Mouse (Mus musculus) limb, embryonic 13.5 days (tissue): ENCODE data around the gene Gemin5. TPM values are rescaled to one million over a fixed set of nuclear protein-coding genes. Genes with fewer than 3 reads are reported as not detected.
"Not testable (repeated sequence)": the region's sequence is repeated elsewhere in the genome, so short reads cannot be mapped to it uniquely, and the experiment has no call there.

ENCODE experiments used
- ATAC-seq: fragments of 200-750 bp; cut with Nextera tagmentation; 2 replicates; pipeline ENCODE4 v1.8.0; 2017; ENCODE audit warnings: low read depth, moderate number of reproducible peaks, moderate TSS enrichment; ENCODE audit not compliant: low FRiP score
- H3K27ac ChIP-seq: fragments of 300-500 bp; sonication (generic); 2 replicates; pipeline ENCODE4 v1.5.1; 2015; ENCODE audit warnings: inconsistent platforms, mild to moderate bottlenecking, moderate library complexity
- H3K27me3 ChIP-seq: fragments of 300-500 bp; sonication (generic); 2 replicates; pipeline ENCODE4 v1.6.1; 2015; ENCODE audit warnings: mild to moderate bottlenecking, inconsistent platforms
- H3K36me3 ChIP-seq: fragments of 300-500 bp; sonication (generic); 2 replicates; pipeline ENCODE4 v1.6.1; 2015; ENCODE audit warnings: inconsistent platforms, mild to moderate bottlenecking, moderate library complexity
- H3K4me1 ChIP-seq: fragments of 300-500 bp; sonication (generic); 2 replicates; pipeline ENCODE4 v1.6.1; 2015; ENCODE audit warnings: inconsistent platforms
- H3K4me2 ChIP-seq: fragments of 300-500 bp; sonication (generic); replicated peaks from 2 replicates; pipeline ENCODE4 v1.6.1; 2015; ENCODE audit warnings: inconsistent platforms, mild to moderate bottlenecking, moderate library complexity
- H3K4me3 ChIP-seq: fragments of 300-500 bp; sonication (generic); 2 replicates; pipeline ENCODE4 v1.5.1; 2015; ENCODE audit warnings: moderate library complexity, mild to moderate bottlenecking, inconsistent platforms
- H3K9ac ChIP-seq: fragments of 300-500 bp; sonication (generic); 2 replicates; pipeline ENCODE4 v1.6.1; 2015; ENCODE audit warnings: mild to moderate bottlenecking, inconsistent platforms
- H3K9me3 ChIP-seq: fragments of 300-500 bp; sonication (generic); 2 replicates; pipeline ENCODE4 v1.6.1; 2016; ENCODE audit warnings: inconsistent platforms
- WGBS: fragments of 180-500 bp; shearing (Covaris S2); methylation state at CpG from one replicate; pipeline ENCODE4 v1.1.7; 2015; 5-methylcytosine and 5-hydroxymethylcytosine counted together
- polyA plus RNA-seq: library from polyadenylated mRNA; unstranded; fragments of >200 nt; fragmentation: Nextera tagmentation; extraction: Ambion mirVana; gene quantifications from 2 replicates; pipeline ENCODE4 v1.2.1, GENCODE M21; 2015

Gene Gemin5
- polyA plus RNA-seq, 1 experiment from 2014 or later, result 26.4 TPM

- ATAC-seq, result peak; percentile 82
- H3K27ac ChIP-seq, result peak within 1 kb of the TSS; percentile 15; the same call in 1 of the 2 replicates
- H3K4me1 ChIP-seq, H3K9me3 ChIP-seq, H3K36me3 ChIP-seq, H3K27me3 ChIP-seq: not testable (repeated sequence)
- WGBS, result 8% methylated on average over 15 of the region's 15 CpGs
- H3K4me3 ChIP-seq, result peak within 1 kb of the TSS; percentile 61
- H3K4me2 ChIP-seq, result peak within 1 kb of the TSS; percentile 71
- H3K9ac ChIP-seq, result peak within 1 kb of the TSS; percentile 67
Observed at GRCm38 (mm10) chr11:58199229-58200037, 31.1 kb upstream of the Gemin5 start, which contains the start of the genes Igtp and Irgm2. TSS of gene Igtp (plus strand) at chr11:58199556. TSS of gene Irgm2 (plus strand) at chr11:58199618.

- WGBS, result 80% methylated on average over 4 of the region's 4 CpGs
- Histone ChIP-seq H3K4me2 (peak overlapping the region; percentile 71), H3K36me3 (no peaks in the 10 kb centered on the region), H3K27ac (no peak overlapping the region), H3K9me3 (no peaks in the 10 kb centered on the region), H3K27me3 (no peaks in the 10 kb centered on the region), H3K4me3 (peak overlapping the region; percentile 61), H3K4me1 (peaks cover 6% of the 10 kb centered on the region; the same call in 1 of the 2 replicates), H3K9ac (no peak overlapping the region)
- no peak for ATAC-seq
Observed at GRCm38 (mm10) chr11:58198663-58199062, 30.3 kb upstream of the Gemin5 start.

GRCm38 (mm10) chr11:58193860-58194520, 25.7 kb upstream of the Gemin5 start:
- H3K36me3 ChIP-seq, result no peaks in the 10 kb centered on the region
- no peaks in the 10 kb centered on the region for H3K9me3 ChIP-seq
- no peak overlapping the region for H3K9ac ChIP-seq
- WGBS, result 59% methylated on average over 4 of the region's 4 CpGs
- H3K4me1 ChIP-seq, result no peaks in the 10 kb centered on the region
- H3K27ac ChIP-seq, result no peak overlapping the region
- H3K27me3 ChIP-seq, result no peaks in the 10 kb centered on the region
- no peak; the same call in 1 of the 2 replicates for ATAC-seq
- H3K4me3 ChIP-seq, result no peak overlapping the region
- H3K4me2 ChIP-seq, result no peak overlapping the region

GRCm38 (mm10) chr11:58193326-58193725, 25.0 kb upstream of the Gemin5 start:
- 69% methylated on average over 3 of the region's 3 CpGs for WGBS
- Histone ChIP-seq H3K9me3 (no peaks in the 10 kb centered on the region), H3K36me3 (no peaks in the 10 kb centered on the region), H3K4me1 (no peaks in the 10 kb centered on the region), H3K4me3 (no peak overlapping the region), H3K9ac (no peak overlapping the region), H3K27me3 (no peaks in the 10 kb centered on the region), H3K4me2 (no peak overlapping the region), H3K27ac (no peak overlapping the region)
- ATAC-seq, result no peak

GRCm38 (mm10) chr11:58189675-58190074, 21.3 kb upstream of the Gemin5 start:
- Histone ChIP-seq H3K36me3 (no peaks in the 10 kb centered on the region), H3K4me2 (no peak overlapping the region), H3K9me3 (no peaks in the 10 kb centered on the region), H3K9ac (no peak overlapping the region), H3K4me3 (no peak overlapping the region), H3K4me1 (no peaks in the 10 kb centered on the region), H3K27me3 (no peaks in the 10 kb centered on the region), H3K27ac (no peak overlapping the region)
- no peak for ATAC-seq
- 92% methylated on average over 6 of the region's 6 CpGs for WGBS

- WGBS, result 95% methylated on average over 3 of the region's 3 CpGs
- Histone ChIP-seq H3K9me3 (no peaks in the 10 kb centered on the region), H3K4me3 (no peak overlapping the region), H3K4me2 (no peak overlapping the region), H3K4me1 (no peaks in the 10 kb centered on the region), H3K9ac (no peak overlapping the region), H3K36me3 (peaks cover 14% of the 10 kb centered on the region), H3K27me3 (no peaks in the 10 kb centered on the region), H3K27ac (no peak overlapping the region)
- no peak for ATAC-seq
Observed at GRCm38 (mm10) chr11:58183579-58183978, 15.2 kb upstream of the Gemin5 start.

GRCm38 (mm10) chr11:58180756-58181155, 12.4 kb upstream of the Gemin5 start:
- peaks cover 42% of the 10 kb centered on the region for H3K36me3 ChIP-seq
- 92% methylated on average over 7 of the region's 7 CpGs for WGBS
- no peak for ATAC-seq

GRCm38 (mm10) chr11:58179986-58180385, 11.6 kb upstream of the Gemin5 start:
- not testable (repeated sequence) for H3K4me1 ChIP-seq, H3K27ac ChIP-seq, H3K4me3 ChIP-seq, H3K9ac ChIP-seq, H3K9me3 ChIP-seq, H3K4me2 ChIP-seq, ATAC-seq, H3K27me3 ChIP-seq
- WGBS, result 91% methylated on average over 6 of the region's 6 CpGs
- peaks cover 50% of the 10 kb centered on the region for H3K36me3 ChIP-seq

More at GRCm38 (mm10) chr11:58180756-58181155, 12.4 kb upstream of the Gemin5 start:
- Histone ChIP-seq H3K4me3 (no peak overlapping the region), H3K9ac (no peak overlapping the region), H3K27me3 (no peaks in the 10 kb centered on the region), H3K4me2 (no peak overlapping the region), H3K27ac (no peak overlapping the region), H3K4me1 (no peaks in the 10 kb centered on the region), H3K9me3 (no peaks in the 10 kb centered on the region)

- Histone ChIP-seq H3K9me3 (no peaks in the 10 kb centered on the region), H3K4me2 (no peak overlapping the region), H3K4me1 (no peaks in the 10 kb centered on the region), H3K36me3 (peaks cover 53% of the 10 kb centered on the region), H3K9ac (no peak overlapping the region), H3K4me3 (no peak overlapping the region), H3K27me3 (no peaks in the 10 kb centered on the region), H3K27ac (no peak overlapping the region)
- no peak for ATAC-seq
- 24% methylated on average over 3 of the region's 3 CpGs for WGBS
Observed at GRCm38 (mm10) chr11:58179563-58179962, 11.2 kb upstream of the Gemin5 start.

- Histone ChIP-seq H3K9ac (peak within 1 kb of the TSS; percentile 85), H3K4me2 (peak within 1 kb of the TSS; percentile 88), H3K4me3 (peak within 1 kb of the TSS; percentile 78), H3K4me1 (peaks cover 20% of the 10 kb centered on the region), H3K27ac (no peak within 1 kb of the TSS), H3K9me3 (no peaks in the 10 kb centered on the region), H3K36me3 (peaks cover 38% of the 10 kb centered on the region), H3K27me3 (no peaks in the 10 kb centered on the region)
- ATAC-seq, result peak; percentile 83
- under 1% methylated on average over 34 of the region's 34 CpGs for WGBS
Observed at GRCm38 (mm10) chr11:58171459-58172091, 3.2 kb upstream of the Gemin5 start, which contains the start of gene Mrpl22. TSS of gene Mrpl22 (plus strand) at chr11:58171661.

GRCm38 (mm10) chr11:58169666-58170065, 1.3 kb upstream of the Gemin5 start:
- ATAC-seq, result no peak
- Histone ChIP-seq H3K36me3 (peaks cover 39% of the 10 kb centered on the region), H3K9ac (no peak overlapping the region), H3K9me3 (no peaks in the 10 kb centered on the region), H3K27ac (no peak overlapping the region), H3K4me1 (peaks cover 20% of the 10 kb centered on the region), H3K4me3 (no peak overlapping the region), H3K4me2 (no peak overlapping the region), H3K27me3 (no peaks in the 10 kb centered on the region)
- 86% methylated on average over 4 of the region's 4 CpGs for WGBS

- peak overlapping the region; percentile 93 for H3K9ac ChIP-seq
- no peaks in the 10 kb centered on the region for H3K9me3 ChIP-seq
- no peaks in the 10 kb centered on the region for H3K27me3 ChIP-seq
- no peak for ATAC-seq
- peaks cover 20% of the 10 kb centered on the region for H3K4me1 ChIP-seq
- peak overlapping the region; percentile 86 for H3K4me2 ChIP-seq
- WGBS, result 0% methylated on average over 8 of the region's 8 CpGs
- H3K36me3 ChIP-seq, result peaks cover 40% of the 10 kb centered on the region
- H3K4me3 ChIP-seq, result peak overlapping the region; percentile 89
- no peak overlapping the region for H3K27ac ChIP-seq
Observed at GRCm38 (mm10) chr11:58167822-58168166, 545 bp downstream of the Gemin5 start.
